Mouse (Mus musculus) right cerebral cortex, postnatal 4 days (tissue): Measurements from ENCODE around the gene Cnot6l.
A peak's percentile ranks its signal among the peaks of the same experiment; 100 is the strongest.

Experiments
- DNase-seq: peaks from one replicate; pipeline ENCODE4 v3.0.0-alpha.2; 2022

Cnot6l gene

DNA sequence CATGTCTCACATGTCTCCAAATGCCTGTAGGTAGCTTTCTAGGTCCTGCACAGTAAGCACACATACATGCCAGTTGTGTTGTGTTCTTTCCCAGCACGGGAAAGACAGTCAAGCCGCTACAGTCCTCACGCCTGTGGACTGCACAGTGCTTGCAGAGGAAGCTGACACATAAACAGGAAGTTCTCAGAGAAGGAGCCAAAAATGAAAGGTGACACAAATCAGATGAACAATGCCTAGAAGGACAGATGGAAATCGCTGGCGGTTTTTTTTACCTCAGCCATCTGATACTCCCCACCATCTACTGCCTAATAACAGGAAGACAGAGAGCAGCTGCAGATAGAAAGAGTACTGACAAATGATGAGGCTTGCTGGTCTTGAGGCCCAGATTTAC, at the start of gene Cnot6l:
TSS of gene Cnot6l (minus strand) at position 151 of the 391 bp plus-strand sequence.
- no peak for DNase-seq

DNA sequence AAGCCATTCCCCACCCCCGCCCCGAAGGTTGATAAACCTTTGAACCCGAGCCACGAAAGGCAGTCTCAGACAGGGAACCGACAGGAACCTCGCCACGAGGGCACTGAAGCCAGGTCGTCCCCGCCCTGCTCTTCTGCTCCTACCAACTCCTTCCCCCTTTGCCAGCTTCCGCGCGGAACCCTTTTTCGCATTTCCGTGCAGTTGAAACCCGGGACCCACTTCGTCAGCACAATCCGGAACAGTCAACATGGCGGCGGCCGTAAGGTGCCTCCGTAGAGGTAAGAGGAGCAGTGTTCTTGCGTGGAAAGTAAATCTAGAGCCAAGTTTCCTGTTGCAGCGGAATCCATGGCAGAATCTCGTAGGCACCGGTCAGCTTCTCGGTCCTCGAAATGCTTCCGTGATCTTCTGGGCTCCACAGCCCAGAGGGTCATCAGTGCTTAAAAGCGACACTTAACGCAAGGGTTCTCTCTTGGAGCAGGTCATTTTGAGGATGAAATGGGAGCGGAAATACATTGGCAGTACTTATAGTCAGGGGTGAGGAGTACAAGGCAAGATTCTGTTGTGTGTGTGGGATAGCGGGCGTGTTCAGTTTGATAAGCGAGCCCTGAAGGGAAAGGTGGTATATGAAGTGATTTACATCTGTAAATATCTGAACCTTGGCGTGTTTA, 46.1 kb upstream of the Cnot6l start:
- peak; percentile 89 for DNase-seq

DNA sequence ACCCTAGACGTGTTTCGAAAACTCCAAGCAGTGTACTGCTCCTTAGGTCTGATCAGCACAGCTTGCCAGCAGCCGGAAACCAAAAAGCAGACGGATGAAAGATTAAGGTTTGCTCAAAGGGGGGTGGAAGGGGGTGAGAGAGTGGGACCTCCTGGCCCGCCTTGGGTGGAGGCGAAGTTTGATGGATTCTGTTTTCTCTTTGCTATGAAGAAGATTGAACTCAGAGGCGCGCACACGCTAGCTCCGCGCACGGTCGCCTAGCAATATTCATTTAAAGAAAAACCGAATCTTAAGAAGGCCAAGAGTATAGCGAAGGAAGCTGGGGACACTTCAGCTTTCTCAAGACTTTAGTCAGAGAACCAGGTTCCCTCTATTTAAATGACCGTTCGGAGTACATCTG, 45.5 kb upstream of the Cnot6l start, which contains the start of gene Mrpl1:
TSS of gene Mrpl1 (plus strand) at position 35 of the 400 bp plus-strand sequence.
- DNase-seq, result peak; percentile 25

DNA sequence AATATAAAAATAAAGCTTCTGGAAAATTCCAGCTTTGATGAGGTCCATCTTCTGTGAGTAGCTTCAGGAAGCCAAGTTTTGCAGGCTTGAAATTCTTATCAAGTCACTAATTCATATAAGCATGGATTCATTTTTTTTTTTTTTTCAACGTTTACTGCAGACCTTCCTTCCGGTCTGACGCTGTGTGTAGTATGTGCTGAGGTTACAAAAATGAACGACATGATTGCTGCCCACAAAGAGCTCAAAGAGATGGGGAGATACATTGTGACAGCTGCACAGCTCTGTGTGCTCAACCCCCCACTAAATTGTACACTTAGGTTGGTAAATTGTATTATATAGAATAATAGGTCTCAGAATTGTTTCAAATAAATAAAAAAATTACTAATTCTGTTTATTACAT, 44.6 kb upstream of the Cnot6l start:
- no peak for DNase-seq

DNA sequence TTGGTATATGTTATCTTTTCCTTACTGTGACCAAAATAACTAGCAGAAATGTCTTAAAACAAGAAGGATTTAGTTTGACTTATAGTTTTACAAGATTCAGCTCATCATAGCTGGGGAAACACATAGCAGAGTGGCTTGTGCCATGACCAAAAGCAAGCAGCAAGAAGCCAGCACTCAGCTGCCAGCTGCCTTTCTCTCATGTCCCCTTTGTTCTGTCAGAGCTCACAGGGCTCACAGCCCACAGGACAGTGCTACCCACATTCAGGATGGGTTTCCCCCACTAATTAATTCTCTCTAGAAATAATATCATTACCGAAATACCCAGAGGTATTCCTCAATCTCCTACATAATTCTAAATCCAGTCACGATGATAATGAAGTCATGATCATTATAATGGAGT, 43.6 kb upstream of the Cnot6l start:
- DNase-seq, result no peak

DNA sequence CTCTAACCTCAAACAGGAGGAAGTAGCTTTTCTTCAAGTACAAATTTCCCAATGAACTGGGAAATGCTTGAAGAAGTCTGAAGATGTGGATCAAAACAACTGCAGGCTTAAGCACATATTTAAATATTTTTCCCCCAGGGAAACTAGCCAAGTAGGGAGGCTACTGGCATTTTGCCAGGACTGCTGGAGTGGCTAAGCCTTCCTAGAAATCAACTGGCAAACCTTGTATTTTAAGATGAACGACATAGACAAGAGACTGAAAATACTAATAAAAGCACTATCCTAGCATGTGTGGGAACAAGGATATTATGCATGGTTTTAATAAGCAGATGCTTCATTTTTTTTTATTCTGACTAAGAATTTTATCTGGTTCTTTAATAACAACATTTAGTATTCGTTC, 42.9 kb upstream of the Cnot6l start:
- DNase-seq, result peak; percentile 31

GRCm38 (mm10) chr5:96201462-96202154, 37.6 kb upstream of the Cnot6l start:
- no peak for DNase-seq

DNA sequence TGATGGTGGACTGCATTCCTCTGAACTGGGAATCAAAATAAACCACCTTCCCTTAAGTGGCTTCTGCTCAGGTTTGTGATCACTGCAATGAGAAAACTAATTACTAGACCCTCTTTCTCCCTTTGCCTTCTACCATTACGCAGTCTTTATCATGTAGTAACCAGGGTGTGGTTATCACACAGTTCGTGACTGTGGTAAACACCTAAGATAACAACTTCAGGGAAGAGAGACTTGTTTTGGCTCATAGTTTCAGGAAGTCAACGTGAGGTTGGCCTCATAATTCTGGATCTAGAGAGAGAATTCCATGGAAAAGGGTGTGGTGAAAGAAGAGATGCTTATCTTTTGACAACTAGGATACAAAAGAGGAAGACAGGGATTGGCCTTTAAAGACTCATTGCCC, 36.3 kb upstream of the Cnot6l start:
- DNase-seq, result no peak

- no peak for DNase-seq
Measured at GRCm38 (mm10) chr5:96198271-96198670, 34.3 kb upstream of the Cnot6l start.

GRCm38 (mm10) chr5:96196547-96197052, 32.6 kb upstream of the Cnot6l start:
- no peak for DNase-seq

DNA sequence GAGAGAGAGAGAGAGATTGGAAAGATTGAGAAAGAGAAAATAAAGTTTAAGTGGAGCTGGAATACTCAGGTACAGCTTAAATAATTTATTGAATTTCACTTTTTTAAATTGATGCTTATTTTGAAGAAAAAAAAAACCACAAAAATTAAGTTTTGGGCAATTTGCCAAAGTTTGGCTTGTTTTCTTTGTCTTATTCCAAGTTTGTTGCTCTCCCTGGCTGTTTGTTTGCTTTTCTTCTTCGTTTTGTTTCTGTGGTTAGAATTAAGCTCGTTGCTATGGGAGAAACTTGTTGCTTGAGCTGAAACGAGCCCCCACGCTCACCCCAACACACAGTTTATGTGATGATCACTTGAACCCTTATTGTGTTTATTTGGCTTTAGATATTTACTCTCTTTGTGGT, 27.3 kb upstream of the Cnot6l start:
- DNase-seq, result no peak

- no peak for DNase-seq
Measured at GRCm38 (mm10) chr5:96189761-96190160, 25.8 kb upstream of the Cnot6l start.

DNA sequence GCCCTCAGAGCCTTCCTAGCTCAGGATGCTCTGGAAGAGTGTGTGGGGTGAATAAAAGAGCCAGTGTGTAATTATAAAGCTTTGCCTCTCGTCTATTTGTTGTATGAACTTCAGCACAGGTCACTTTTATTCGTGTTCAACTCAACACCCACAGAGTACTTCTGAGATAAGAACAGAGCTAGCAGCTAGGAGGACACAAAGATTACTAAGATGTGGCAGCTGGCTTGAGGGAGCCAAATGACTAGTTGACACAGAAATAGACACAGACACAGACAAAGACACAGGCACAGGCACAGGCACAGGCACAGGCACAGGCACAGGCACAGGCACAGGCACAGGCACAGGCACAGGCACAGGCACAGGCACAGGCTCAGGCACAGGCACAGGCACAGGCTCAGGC, 20.0 kb upstream of the Cnot6l start:
- no peak for DNase-seq

DNA sequence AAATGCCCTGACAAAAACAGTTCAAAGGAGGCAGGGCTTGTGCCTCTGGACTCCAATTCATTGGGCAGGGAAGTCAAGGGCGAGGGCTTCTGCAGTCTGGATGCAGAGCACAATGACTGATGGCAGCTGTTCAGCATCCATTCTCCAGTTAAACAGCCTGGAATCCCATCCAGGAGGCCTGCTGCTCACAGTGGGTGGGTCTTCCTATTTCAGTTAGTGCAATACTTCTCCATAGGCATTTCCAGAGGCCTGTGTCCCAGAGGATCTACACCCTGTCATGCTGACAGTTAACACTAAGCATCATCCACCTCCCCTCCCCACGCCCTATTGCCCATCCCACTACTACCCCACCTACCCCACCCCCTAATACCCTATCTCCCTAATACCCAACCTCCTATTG, 19.2 kb upstream of the Cnot6l start:
- DNase-seq, result no peak

GRCm38 (mm10) chr5:96176879-96177358, 12.9 kb upstream of the Cnot6l start:
- no peak for DNase-seq

GRCm38 (mm10) chr5:96176121-96176520, 12.2 kb upstream of the Cnot6l start:
- DNase-seq, result no peak

GRCm38 (mm10) chr5:96171765-96172164, 7.8 kb upstream of the Cnot6l start:
- DNase-seq, result no peak

DNA sequence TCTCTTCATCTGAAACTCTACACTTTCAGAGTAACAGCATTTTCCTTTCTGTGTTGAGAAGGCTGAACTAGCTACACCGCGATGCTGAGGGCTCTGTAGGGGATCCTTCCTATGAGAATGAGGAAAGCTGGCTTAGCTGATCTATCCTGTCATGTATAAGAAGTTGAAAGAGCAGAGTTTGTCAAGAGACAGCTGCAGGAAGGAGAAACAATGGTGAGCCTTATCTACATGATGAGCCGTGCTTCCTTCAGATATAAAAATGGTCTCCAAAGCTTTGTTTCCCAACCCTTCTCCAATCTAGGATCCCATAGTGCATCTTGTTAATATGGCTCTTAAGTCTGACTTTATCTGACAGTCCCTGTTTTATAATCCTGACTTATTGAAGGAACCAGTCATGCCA, 6.5 kb upstream of the Cnot6l start:
- no peak for DNase-seq

DNA sequence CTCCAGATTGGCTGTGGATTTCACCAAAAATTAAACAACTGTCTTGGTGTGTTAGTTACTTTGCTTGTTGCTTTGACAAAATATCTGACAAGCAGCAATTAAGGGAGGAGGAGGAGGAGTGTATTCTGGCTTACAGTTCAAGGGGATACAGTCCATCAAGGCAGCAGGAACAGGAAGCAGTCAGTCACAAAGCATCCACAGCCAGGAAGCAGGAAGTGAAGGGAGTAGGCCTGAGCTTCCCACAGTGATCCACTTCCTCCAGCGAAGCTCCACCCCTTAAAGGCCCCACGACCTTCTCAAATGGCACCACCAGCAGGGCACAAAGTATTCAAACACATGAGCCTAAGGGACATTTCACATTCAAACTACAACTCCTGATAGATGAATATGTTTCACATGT, 2.8 kb upstream of the Cnot6l start:
- no peak for DNase-seq

DNA sequence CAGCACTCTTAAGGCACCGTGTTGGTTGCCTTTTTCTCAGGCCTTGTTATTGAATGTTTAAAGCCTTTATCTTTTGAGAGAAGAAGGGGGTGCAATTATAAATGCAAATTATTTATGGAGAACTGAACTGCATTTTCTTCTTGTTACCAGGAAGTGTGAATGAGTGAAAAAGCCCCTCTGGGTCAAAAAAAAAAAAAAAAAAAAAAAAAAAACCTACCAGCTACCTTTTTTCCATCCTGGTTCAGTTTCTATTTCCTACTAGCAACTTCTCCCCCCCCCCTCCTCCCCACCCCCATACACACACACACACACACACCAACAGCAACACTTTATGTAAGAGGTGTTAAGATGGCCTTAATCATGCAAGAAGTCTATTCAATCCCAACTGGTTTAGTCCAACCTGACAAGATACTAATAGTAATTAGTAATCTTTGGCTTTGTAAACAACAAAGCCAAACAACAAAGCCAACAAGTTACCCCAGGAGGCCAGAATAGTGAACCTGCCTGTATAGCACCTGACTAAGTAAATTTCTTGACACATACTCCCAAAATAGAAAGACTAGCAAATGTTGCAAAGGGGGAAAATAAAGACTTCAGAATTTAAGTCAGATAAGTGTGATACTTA, 463 bp downstream of the Cnot6l start:
- no peak for DNase-seq

- DNase-seq, result peak; percentile 89
Measured at GRCm38 (mm10) chr5:96162399-96163331, 1.3 kb downstream of the Cnot6l start.

GRCm38 (mm10) chr5:96161578-96162398, 2.2 kb downstream of the Cnot6l start:
- DNase-seq, result peak; percentile 71
